Mouse (Mus musculus) myocyte (in vitro differentiated cells): Measurements from ENCODE around the gene Mesp1. TPM values are rescaled to one million over a fixed set of nuclear protein-coding genes. Genes with fewer than 3 reads are reported as not detected.

Experiments
- H3K27me3 ChIP-seq: one replicate; pipeline ENCODE4 v1.6.1; 2011; ENCODE audit not compliant: control insufficient read depth, insufficient read depth, insufficient read length
- H3K36me3 ChIP-seq: one replicate; pipeline ENCODE4 v1.6.1; 2011; ENCODE audit not compliant: control insufficient read depth, insufficient read depth
- H3K4me2 ChIP-seq: one replicate; pipeline ENCODE4 v1.6.1; 2011; ENCODE audit warnings: low read depth, control low read depth
- H3K4me3 ChIP-seq: one replicate; pipeline ENCODE4 v1.5.1; 2011; ENCODE audit warnings: mild to moderate bottlenecking, control low read depth, moderate library complexity
- H3K79me2 ChIP-seq: one replicate; pipeline ENCODE4 v1.6.1; 2011; ENCODE audit not compliant: control insufficient read depth, insufficient read depth
- H3ac ChIP-seq: one replicate; pipeline ENCODE4 v1.6.1; 2011; ENCODE audit not compliant: control insufficient read depth, insufficient read length
- CEBPB ChIP-seq: IDR thresholded peaks from 2 replicates; pipeline ENCODE4 v1.6.1; 2011; ENCODE audit warnings: mild to moderate bottlenecking, moderate library complexity; ENCODE audit not compliant: poor library complexity, insufficient read depth, severe bottlenecking
- E2F4 ChIP-seq: IDR thresholded peaks from one replicate; pipeline ENCODE4 v1.6.1; 2011; ENCODE audit warnings: mild to moderate bottlenecking, control low read depth, moderate library complexity; ENCODE audit not compliant: insufficient read depth
- MAX ChIP-seq: IDR thresholded peaks from one replicate; pipeline ENCODE4 v1.6.1; 2011; ENCODE audit warnings: low read depth, mild to moderate bottlenecking, control low read depth
- MYOD1 ChIP-seq, 3 experiments: IDR thresholded peaks; one replicate each; pipeline ENCODE4 v1.6.1; 2011; ENCODE audit warnings: control low read depth in 2 of 3, low read depth in 2 of 3, mild to moderate bottlenecking in 2 of 3, moderate library complexity in 1 of 3; ENCODE audit not compliant: insufficient read length in 2 of 3, control insufficient read depth in 1 of 3
- MYOG ChIP-seq, 3 experiments: IDR thresholded peaks; one replicate each; pipeline ENCODE4 v1.6.1; 2011; ENCODE audit warnings: control low read depth in 2 of 3, low read depth in 2 of 3, mild to moderate bottlenecking in 2 of 3; ENCODE audit not compliant: insufficient read length in 2 of 3, control insufficient read depth in 1 of 3, insufficient read depth in 1 of 3
- POLR2A ChIP-seq: IDR thresholded peaks from one replicate; pipeline ENCODE4 v1.6.1; 2011; ENCODE audit warnings: low read depth, mild to moderate bottlenecking, control low read depth, moderate library complexity; ENCODE audit not compliant: insufficient read length
- POLR2AphosphoS2 ChIP-seq: IDR thresholded peaks from one replicate; pipeline ENCODE4 v1.6.1; 2011; ENCODE audit warnings: low read depth, control low read depth; ENCODE audit not compliant: insufficient read length
- REST ChIP-seq: IDR thresholded peaks from one replicate; pipeline ENCODE4 v1.6.1; 2011; ENCODE audit warnings: mild to moderate bottlenecking, control low read depth, moderate library complexity; ENCODE audit not compliant: insufficient read depth, insufficient read length
- SRF ChIP-seq: IDR thresholded peaks from one replicate; pipeline ENCODE4 v1.6.1; 2011; ENCODE audit warnings: low read depth; ENCODE audit not compliant: control insufficient read depth, insufficient read length
- TCF12 ChIP-seq: IDR thresholded peaks from one replicate; pipeline ENCODE4 v1.6.1; 2011; ENCODE audit warnings: mild to moderate bottlenecking, control low read depth; ENCODE audit not compliant: poor library complexity, insufficient read depth, severe bottlenecking
- TCF3 ChIP-seq: IDR thresholded peaks from one replicate; pipeline ENCODE4 v1.6.1; 2011; ENCODE audit warnings: low read depth, control low read depth; ENCODE audit not compliant: insufficient read length
- USF1 ChIP-seq: IDR thresholded peaks from one replicate; pipeline ENCODE4 v1.6.1; 2011; ENCODE audit warnings: low read depth, mild to moderate bottlenecking, control low read depth, moderate library complexity
- polyA plus RNA-seq: library from polyadenylated mRNA; unstranded; fragments of >200 nt; fragmentation: generic; extraction: Trizol; gene quantifications from one replicate; pipeline ENCODE4 v1.2.1, GENCODE M21; 2012; ENCODE audit warnings: missing spikeins

The Mesp1 gene
- not detected for polyA plus RNA-seq

DNA sequence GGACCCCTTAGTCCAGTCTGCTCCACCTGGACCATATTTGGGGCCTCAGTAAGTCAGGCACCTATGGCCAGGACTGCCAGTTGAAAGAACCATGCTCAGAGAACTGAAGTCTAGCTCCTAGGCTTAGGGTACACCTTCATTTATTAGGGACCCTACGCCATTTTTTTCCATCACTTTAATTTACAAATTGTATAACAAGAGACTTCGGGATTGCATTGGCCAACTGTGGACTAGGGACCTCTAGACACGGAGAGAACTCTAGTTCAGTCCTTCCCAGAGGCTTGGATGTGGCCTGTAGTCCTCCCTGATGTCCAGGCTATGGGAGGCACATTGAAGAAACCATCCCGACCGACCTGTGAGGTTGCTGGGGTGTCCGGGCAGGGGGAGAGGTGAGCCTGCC is at the start of gene Mesp1:
Gene Mesp1, minus strand, starts transcription at position 101 of the 400 bp plus-strand sequence.
- Histone ChIP-seq H3K4me3 (no peak within 1 kb of the TSS), H3K27me3 (peaks cover 35% of the 10 kb centered on the region), H3K4me2 (no peak within 1 kb of the TSS), H3K79me2 (no peaks in the 10 kb centered on the region), H3ac (no peak within 1 kb of the TSS), H3K36me3 (no peaks in the 10 kb centered on the region)
- TF ChIP-seq E2F4 (no peak), MYOD1 (IDR thresholded peaks at IDR 0.05; ENCODE audit: control insufficient read depth in 1 of 3, insufficient read length in 2 of 3, low read depth in 2 of 3) (no peak), POLR2A (no peak), CEBPB (no peak), USF1 (no peak), MAX (no peak), TCF3 (no peak), REST (no peak), MYOG (IDR thresholded peaks at IDR 0.05; ENCODE audit: control insufficient read depth in 1 of 3, insufficient read depth in 1 of 3, insufficient read length in 2 of 3, low read depth in 2 of 3) (no peak), SRF (no peak), POLR2AphosphoS2 (no peak), TCF12 (no peak)

DNA sequence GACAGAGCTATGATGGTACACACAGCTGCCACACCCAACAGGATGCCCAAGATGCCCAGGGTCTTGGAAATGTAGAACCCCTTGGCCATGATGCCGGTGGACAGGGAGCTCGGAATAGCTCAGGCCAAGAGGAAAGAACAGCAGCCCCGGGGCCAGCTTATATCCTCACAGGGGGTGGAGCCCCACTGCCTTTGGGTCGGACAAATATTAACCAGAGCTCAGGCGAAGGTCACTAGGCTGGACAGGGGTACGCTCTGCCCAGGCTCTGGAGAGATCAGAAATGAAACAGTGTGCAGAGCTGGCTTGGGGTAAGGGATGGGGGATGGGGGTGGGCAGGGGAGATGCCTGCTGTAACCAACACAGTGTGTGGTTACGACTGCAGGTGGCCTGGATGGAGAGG is 48.6 kb upstream of the Mesp1 start:
- Histone ChIP-seq H3K36me3 (no peaks in the 10 kb centered on the region), H3K79me2 (no peaks in the 10 kb centered on the region), H3K27me3 (no peaks in the 10 kb centered on the region), H3K4me2 (no peak overlapping the region), H3ac (no peak overlapping the region), H3K4me3 (no peak overlapping the region)
- TF ChIP-seq TCF12, result no peak
- TF ChIP-seq TCF3, result no peak
- TF ChIP-seq POLR2A, result no peak
- no peak for TF ChIP-seq REST
- TF ChIP-seq MYOG (IDR thresholded peaks at IDR 0.05; ENCODE audit: control insufficient read depth in 1 of 3, insufficient read depth in 1 of 3, insufficient read length in 2 of 3, low read depth in 2 of 3), result no peak
- TF ChIP-seq SRF, result no peak

DNA sequence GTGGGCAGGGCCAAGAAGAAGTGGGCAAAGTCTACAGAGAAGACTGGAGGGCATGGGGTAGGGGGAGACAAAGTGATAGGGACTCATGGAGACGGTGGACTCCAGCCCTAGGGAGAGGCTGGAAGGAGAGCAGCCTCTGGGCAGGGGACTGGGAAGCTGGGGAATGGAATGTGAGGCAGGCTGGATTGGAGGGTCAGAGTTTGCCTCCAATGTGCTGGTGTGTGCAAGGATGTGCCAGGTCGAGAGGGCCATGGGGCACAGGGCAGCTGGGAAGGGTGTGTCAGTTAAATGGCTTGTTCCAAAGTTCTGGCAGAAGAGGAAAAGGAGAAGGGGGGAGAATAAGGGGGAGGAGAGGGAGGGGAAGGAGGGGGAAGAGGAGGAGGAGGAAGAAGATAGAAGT is 43.7 kb upstream of the Mesp1 start:
- TF ChIP-seq SRF, result no peak
- TF ChIP-seq TCF12, result no peak
- no peak for TF ChIP-seq REST
- TF ChIP-seq CEBPB, result no peak
- no peak for TF ChIP-seq MYOG (IDR thresholded peaks at IDR 0.05; ENCODE audit: control insufficient read depth in 1 of 3, insufficient read depth in 1 of 3, insufficient read length in 2 of 3, low read depth in 2 of 3)
- TF ChIP-seq TCF3, result no peak
- TF ChIP-seq POLR2A, result no peak
- no peak for TF ChIP-seq E2F4
- TF ChIP-seq MYOD1 (IDR thresholded peaks at IDR 0.05; ENCODE audit: control insufficient read depth in 1 of 3, insufficient read length in 2 of 3, low read depth in 2 of 3), result no peak
- H3K4me2 ChIP-seq, result no peak overlapping the region
- H3K4me3 ChIP-seq, result no peak overlapping the region
- H3K27me3 ChIP-seq, result no peaks in the 10 kb centered on the region
- H3ac ChIP-seq, result no peak overlapping the region
- H3K36me3 ChIP-seq, result no peaks in the 10 kb centered on the region
- no peaks in the 10 kb centered on the region for H3K79me2 ChIP-seq

DNA sequence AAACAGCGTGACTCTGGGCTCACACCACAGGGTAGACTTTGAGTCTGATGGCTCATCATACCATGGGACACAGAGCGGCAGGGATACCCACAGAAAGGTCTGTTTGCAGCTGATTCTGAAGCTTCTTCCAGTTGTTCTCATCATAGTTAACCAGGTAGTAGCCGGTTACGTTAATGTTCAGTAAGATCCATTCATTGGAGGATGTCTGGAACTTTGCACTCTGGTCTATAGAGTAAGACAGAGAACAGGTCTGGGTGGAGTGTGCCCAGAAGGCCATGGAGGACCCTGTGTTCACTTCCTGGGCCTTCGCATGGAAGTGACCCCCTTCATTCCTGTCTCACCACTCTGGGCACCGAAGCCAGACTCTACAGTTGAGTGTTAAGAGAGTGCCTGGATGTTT is 41.6 kb upstream of the Mesp1 start:
- Histone ChIP-seq H3ac (no peak overlapping the region), H3K36me3 (no peaks in the 10 kb centered on the region), H3K27me3 (no peaks in the 10 kb centered on the region), H3K4me2 (no peak overlapping the region), H3K4me3 (no peak overlapping the region), H3K79me2 (no peaks in the 10 kb centered on the region)
- no peak for TF ChIP-seq POLR2A
- no peak for TF ChIP-seq POLR2AphosphoS2
- no peak for TF ChIP-seq SRF
- TF ChIP-seq MAX, result no peak
- no peak for TF ChIP-seq MYOG (IDR thresholded peaks at IDR 0.05; ENCODE audit: control insufficient read depth in 1 of 3, insufficient read depth in 1 of 3, insufficient read length in 2 of 3, low read depth in 2 of 3)
- TF ChIP-seq TCF12, result no peak
- TF ChIP-seq MYOD1 (IDR thresholded peaks at IDR 0.05; ENCODE audit: control insufficient read depth in 1 of 3, insufficient read length in 2 of 3, low read depth in 2 of 3), result no peak
- no peak for TF ChIP-seq USF1
- TF ChIP-seq REST, result no peak

DNA sequence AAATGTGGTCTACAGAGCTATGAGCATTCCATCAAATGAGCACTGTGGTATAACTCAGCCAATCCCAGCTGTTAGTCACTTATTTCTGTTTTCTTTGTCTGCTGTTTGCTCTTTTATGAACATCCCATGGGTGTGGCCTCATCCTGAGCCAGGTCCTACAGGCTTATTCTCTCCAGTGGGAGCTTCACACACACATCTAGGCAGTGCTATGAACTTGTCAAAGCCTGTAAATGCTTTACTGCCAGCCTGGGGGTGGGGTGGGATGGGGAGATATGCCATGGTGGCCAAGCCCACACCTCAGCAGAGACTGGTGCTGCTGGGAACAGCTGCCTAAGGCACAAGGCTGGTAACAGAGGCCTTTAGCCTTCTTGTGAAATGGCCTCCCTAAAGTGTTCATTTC is 39.4 kb upstream of the Mesp1 start:
- H3ac ChIP-seq, result no peak overlapping the region
- TF ChIP-seq CEBPB (no peak), MYOD1 (IDR thresholded peaks at IDR 0.05; ENCODE audit: control insufficient read depth in 1 of 3, insufficient read length in 2 of 3, low read depth in 2 of 3) (peak in 1 of 3 experiments; percentile 14), MAX (no peak), MYOG (IDR thresholded peaks at IDR 0.05; ENCODE audit: control insufficient read depth in 1 of 3, insufficient read depth in 1 of 3, insufficient read length in 2 of 3, low read depth in 2 of 3) (peak in 1 of 3 experiments; percentile 31)
- no peaks in the 10 kb centered on the region for H3K27me3 ChIP-seq
- H3K4me2 ChIP-seq, result no peak overlapping the region
- no peak overlapping the region for H3K4me3 ChIP-seq
- no peaks in the 10 kb centered on the region for H3K36me3 ChIP-seq
- H3K79me2 ChIP-seq, result no peaks in the 10 kb centered on the region
